Mouse (Mus musculus) CH12.LX (cell line): ENCODE measurements around the gene Lamtor3. TPM values are rescaled to one million over a fixed set of nuclear protein-coding genes. Genes with fewer than 3 reads are reported as not detected.

Experiments
- DNase-seq: peaks from one replicate; pipeline ENCODE4 v3.0.0-alpha.2; 2013; ENCODE audit errors: extremely low read depth
- H3K27ac ChIP-seq: 2 replicates; pipeline ENCODE4 v1.5.1; 2012; ENCODE audit warnings: low read depth, mild to moderate bottlenecking, control low read depth, moderate library complexity; ENCODE audit not compliant: insufficient read depth
- H3K27me3 ChIP-seq: replicated peaks from 2 replicates; pipeline ENCODE3; 2012; ENCODE audit warnings: inconsistent platforms
- H3K36me3 ChIP-seq, 2 experiments: replicated peaks in 1 of 2; 2 replicates each; pipeline versions ENCODE3 to v1.6.1; 2012; ENCODE audit warnings: inconsistent platforms in 1 of 2, low read length in 1 of 2, mild to moderate bottlenecking in 1 of 2, mixed read lengths in 1 of 2, moderate library complexity in 1 of 2; ENCODE audit not compliant: control insufficient read depth in 1 of 2, insufficient read depth in 1 of 2
- H3K4me1 ChIP-seq, 2 experiments: 2 replicates each; pipeline ENCODE4 v1.6.1; 2012; ENCODE audit warnings: inconsistent platforms in 1 of 2, moderate library complexity in 1 of 2; ENCODE audit not compliant: insufficient read depth in 2 of 2, control insufficient read depth in 1 of 2
- H3K4me2 ChIP-seq: 2 replicates; pipeline ENCODE4 v1.6.1; 2012; ENCODE audit warnings: low read depth, mild to moderate bottlenecking, control low read depth; ENCODE audit not compliant: poor library complexity, insufficient read depth, severe bottlenecking
- H3K4me3 ChIP-seq, 3 experiments: fragments of 150-350 bp in 1 of 3; sonication (generic) in 1 of 3; replicated peaks in 1 of 3; 2 replicates each; pipeline versions ENCODE3 to v1.5.1; 2011 to 2012; ENCODE audit warnings: low read depth in 2 of 3, low read length in 2 of 3, mild to moderate bottlenecking in 2 of 3, moderate library complexity in 2 of 3, control low read depth in 1 of 3, improper control_type of control experiment in 1 of 3, inconsistent platforms in 1 of 3, mixed read lengths in 1 of 3; ENCODE audit not compliant: poor library complexity in 1 of 3
- H3K79me2 ChIP-seq: replicated peaks from 2 replicates; pipeline ENCODE4 v1.6.1; 2012; ENCODE audit warnings: mild to moderate bottlenecking, moderate library complexity; ENCODE audit not compliant: control insufficient read depth, poor library complexity, insufficient read depth, severe bottlenecking; ENCODE audit errors: extremely low read depth
- H3K9ac ChIP-seq: 2 replicates; pipeline ENCODE4 v1.6.1; 2012; ENCODE audit warnings: low read depth, mild to moderate bottlenecking, control low read depth, moderate library complexity; ENCODE audit not compliant: insufficient read depth
- H3K9me3 ChIP-seq: replicated peaks from 2 replicates; pipeline ENCODE3; 2012; ENCODE audit warnings: low read length, inconsistent platforms, mixed read lengths
- CHD1 ChIP-seq: IDR thresholded peaks from 2 replicates; pipeline ENCODE4 v1.6.1; 2012; ENCODE audit warnings: low read depth, low read length, improper control_type of control experiment, inconsistent platforms
- CTCF ChIP-seq, 2 experiments: IDR thresholded peaks in 1 of 2; conservative IDR thresholded peaks in 1 of 2; 2 replicates each; pipeline ENCODE4 v1.5.1; 2011 to 2012; ENCODE audit warnings: low read depth in 2 of 2, low read length in 2 of 2, improper control_type of control experiment in 1 of 2, inconsistent platforms in 1 of 2, mild to moderate bottlenecking in 1 of 2, moderate library complexity in 1 of 2
- ETS1 ChIP-seq: conservative IDR thresholded peaks from 2 replicates; pipeline ENCODE4 v1.6.1; 2012; ENCODE audit warnings: low read depth, mild to moderate bottlenecking, inconsistent platforms, low read length, improper control_type of control experiment, moderate library complexity
- IRF4 ChIP-seq: IDR thresholded peaks from 2 replicates; pipeline ENCODE4 v1.6.1; 2014; ENCODE audit warnings: low read depth, mild to moderate bottlenecking, inconsistent platforms, low read length, improper control_type of control experiment
- MAFK ChIP-seq: IDR thresholded peaks from 2 replicates; pipeline ENCODE4 v1.6.1; 2011; ENCODE audit warnings: low read length, improper control_type of control experiment; ENCODE audit not compliant: insufficient replicate concordance
- MAX ChIP-seq: IDR thresholded peaks from 2 replicates; pipeline ENCODE4 v1.6.1; 2011; ENCODE audit warnings: low read length, improper control_type of control experiment
- MXI1 ChIP-seq: IDR thresholded peaks from 2 replicates; pipeline ENCODE4 v1.6.1; 2011; ENCODE audit warnings: mild to moderate bottlenecking, low read depth, low read length, improper control_type of control experiment
- MYC ChIP-seq: IDR thresholded peaks from 2 replicates; pipeline ENCODE4 v1.6.1; 2011; ENCODE audit warnings: low read depth, mild to moderate bottlenecking, improper control_type of control experiment, low read length
- NELFE ChIP-seq: IDR thresholded peaks from 2 replicates; pipeline ENCODE4 v1.6.1; 2011; ENCODE audit warnings: low read depth, low read length, improper control_type of control experiment
- NRF1 ChIP-seq: IDR thresholded peaks from 2 replicates; pipeline ENCODE4 v1.6.1; 2014; ENCODE audit warnings: low read depth, mild to moderate bottlenecking, inconsistent platforms, low read length, improper control_type of control experiment, moderate library complexity
- POLR2A ChIP-seq: IDR thresholded peaks from 2 replicates; pipeline ENCODE4 v1.6.1; 2011; ENCODE audit warnings: low read depth, mild to moderate bottlenecking, improper control_type of control experiment, low read length
- POLR2AphosphoS2 ChIP-seq: IDR thresholded peaks from 2 replicates; pipeline ENCODE4 v1.6.1; 2011; ENCODE audit warnings: low read depth, low read length, improper control_type of control experiment
- SIN3A ChIP-seq: IDR thresholded peaks from 2 replicates; pipeline ENCODE4 v1.6.1; 2012; ENCODE audit warnings: low read length, improper control_type of control experiment, inconsistent platforms
- SMC3 ChIP-seq: IDR thresholded peaks from 2 replicates; pipeline ENCODE4 v1.6.1; 2011; ENCODE audit warnings: low read depth, low read length, improper control_type of control experiment
- TBP ChIP-seq: conservative IDR thresholded peaks from 2 replicates; pipeline ENCODE4 v1.6.1; 2011; ENCODE audit warnings: low read depth, low read length, improper control_type of control experiment
- UBTF ChIP-seq: IDR thresholded peaks from 2 replicates; pipeline ENCODE4 v1.6.1; 2012; ENCODE audit warnings: low read depth, mild to moderate bottlenecking, inconsistent platforms, low read length, improper control_type of control experiment, moderate library complexity
- USF2 ChIP-seq: conservative IDR thresholded peaks from 2 replicates; pipeline ENCODE4 v1.6.1; 2011; ENCODE audit warnings: low read depth, low read length, improper control_type of control experiment
- ZC3H11A ChIP-seq: IDR thresholded peaks from 2 replicates; pipeline ENCODE4 v1.6.1; 2012; ENCODE audit warnings: low read depth, mild to moderate bottlenecking, inconsistent platforms, low read length, improper control_type of control experiment
- dilution Hi-C: fragments of 300-500 bp; cut with MboI; formaldehyde crosslinking; loops from 2 replicates; pipeline ENCODE4 v1.14.3; 2020; ENCODE audit warnings: low sequenced_read_pairs; ENCODE audit not compliant: extremely low pct_unique_long_range_greater_than_20kb, extremely low pct_ligation_motif_present
- in situ Hi-C: fragments of 300-500 bp; cut with MboI; formaldehyde crosslinking; loops from 3 replicates; pipeline ENCODE4 v1.14.3; 2019; ENCODE audit warnings: low sequenced_read_pairs, low pct_ligation_motif_present, low pct_unique_long_range_greater_than_20kb, mixed read lengths
- polyA plus RNA-seq: library from polyadenylated mRNA; unstranded; fragments of >175 nt; gene quantifications from 2 replicates; pipeline ENCODE4 v1.2.1, GENCODE M21; 2012; ENCODE audit warnings: low read depth; ENCODE audit not compliant: insufficient read length
- total RNA-seq, 2 experiments: library from RNA; depleted of rRNA; stranded (reverse); fragments of 300-350 nt in 1 of 2; fragments of >200 nt in 1 of 2; gene quantifications; 2 replicates each; pipeline ENCODE4 v1.2.3; 2012 to 2014

Lamtor3 gene
- total and polyA plus RNA-seq, 3 experiments: 146 to 245 (median 147) TPM

DNA sequence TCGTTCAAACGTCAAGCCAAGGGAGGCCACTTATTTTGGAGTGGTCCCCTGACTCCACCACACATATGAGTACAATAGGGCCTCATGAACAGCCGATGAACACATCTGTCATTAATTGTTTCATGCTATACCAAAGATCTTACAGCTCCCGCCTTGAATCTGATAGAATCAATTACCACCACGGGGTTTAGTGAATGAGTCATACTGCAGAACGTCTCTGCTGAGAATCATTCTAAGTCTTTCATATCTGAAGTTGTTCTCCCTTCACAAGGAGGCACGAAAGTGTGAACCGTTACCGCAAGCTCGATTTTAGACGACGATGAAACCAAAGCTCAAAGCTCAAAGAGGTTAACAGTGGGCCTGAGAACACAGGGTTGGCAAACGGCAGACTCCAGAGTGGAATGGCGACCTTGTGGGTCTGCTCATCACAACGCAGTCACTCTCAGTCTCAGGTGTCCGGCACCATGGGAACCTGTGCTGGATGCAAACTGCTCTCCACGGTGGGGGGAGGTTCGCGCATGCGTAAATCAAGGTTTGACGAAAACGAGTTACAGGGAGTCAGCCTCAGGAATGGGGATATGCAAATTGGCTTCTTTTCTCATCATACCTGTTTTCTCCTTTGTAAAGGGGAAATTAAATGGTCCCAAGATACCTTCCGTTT lies 36.1 kb downstream of the Lamtor3 start:
- Histone ChIP-seq H3K79me2 (peaks cover 4% of the 10 kb centered on the region; the same call in 1 of the 2 replicates), H3K36me3 (peaks cover 19 to 27% of the 10 kb centered on the region in 2 experiments), H3K9me3 (no peaks in the 10 kb centered on the region), H3K27ac (peak overlapping the region; percentile 97), H3K9ac (peak overlapping the region; percentile 52), H3K4me3 (peak overlapping the region; percentile 13 to 37 (median 17)), H3K4me1 (peaks cover 35 to 85% of the 10 kb centered on the region in 2 experiments), H3K4me2 (peak overlapping the region; percentile 75), H3K27me3 (no peaks in the 10 kb centered on the region)
- in situ Hi-C loops: loop anchor here (25.0 kb wide), 1 partner anchor 483 kb away; the partner anchor contains the start of gene Adh5
- TF ChIP-seq MAFK (no peak), CHD1 (no peak), SIN3A (no peak), CTCF (conservative IDR thresholded peaks at IDR 0.05 in 1 of 2, IDR thresholded peaks at IDR 0.05 in 1 of 2; ENCODE audit: low read depth in 2 of 2, low read length in 2 of 2) (no peak), POLR2AphosphoS2 (no peak), USF2 (peak; percentile 29; the same call in 1 of the 2 replicates), IRF4 (no peak), ZC3H11A (no peak), NELFE (no peak), TBP (peak; percentile 61), POLR2A (peak; percentile 77)
- peak; percentile 90 for DNase-seq
- dilution Hi-C loops: no loop called here

DNA sequence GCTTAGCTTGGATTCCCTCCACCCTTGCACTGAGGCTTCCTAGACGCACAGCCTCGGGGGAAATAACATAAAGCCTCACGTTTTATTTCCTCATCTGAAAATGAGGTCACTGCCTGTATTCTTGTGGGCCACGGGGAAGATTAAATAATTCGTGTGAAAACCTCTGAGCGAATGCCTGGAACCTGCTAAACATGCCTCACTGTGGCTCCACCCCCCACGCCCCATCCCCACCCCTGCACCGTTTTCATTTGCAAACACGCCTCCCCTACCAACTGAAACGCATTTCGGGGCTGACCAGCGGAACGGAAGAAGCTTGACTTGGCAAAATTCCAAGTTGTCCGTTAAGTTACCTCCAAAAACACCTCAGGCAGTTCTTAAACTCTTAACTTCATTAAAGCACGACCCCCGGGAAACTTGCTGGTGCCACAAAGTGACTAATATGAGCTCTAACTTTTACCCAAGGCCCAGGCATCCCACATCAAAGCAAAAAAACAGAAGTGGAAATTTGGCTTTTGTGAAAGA lies 37.3 kb downstream of the Lamtor3 start:
- in situ Hi-C loops: loop anchor here (25.0 kb wide), 1 partner anchor 482 kb away; the partner anchor contains the start of gene Adh5
- Histone ChIP-seq H3K27me3 (no peaks in the 10 kb centered on the region), H3K27ac (peak overlapping the region; percentile 96), H3K4me3 (peak overlapping the region; percentile 28 to 42 (median 35)), H3K4me2 (peak overlapping the region; percentile 75), H3K9me3 (no peaks in the 10 kb centered on the region), H3K4me1 (peaks cover 31 to 80% of the 10 kb centered on the region in 2 experiments), H3K36me3 (peaks cover 23 to 32% of the 10 kb centered on the region in 2 experiments), H3K9ac (peak overlapping the region; percentile 52), H3K79me2 (peaks cover 4% of the 10 kb centered on the region; the same call in 1 of the 2 replicates)
- TF ChIP-seq POLR2A (peak; percentile 67), MXI1 (no peak), UBTF (peak; percentile 64; the same call in 1 of the 2 replicates), ETS1 (no peak), NRF1 (no peak), MYC (no peak), TBP (peak; percentile 77), MAX (no peak), SMC3 (no peak)
- DNase-seq: peak; percentile 85
- dilution Hi-C loops: no loop called here
